Mouse (Mus musculus) embryonic facial prominence, embryonic 14.5 days (tissue): ENCODE data around the gene Mdn1. TPM values are rescaled to one million over a fixed set of nuclear protein-coding genes. Genes with fewer than 3 reads are reported as not detected.

Source experiments
- ATAC-seq: fragments of 200-750 bp; cut with Nextera tagmentation; 2 replicates; pipeline ENCODE4 v1.8.0; 2017; ENCODE audit warnings: low read depth, moderate number of reproducible peaks, moderate TSS enrichment
- DNase-seq: peaks from one replicate; pipeline ENCODE4 v3.0.0-alpha.2; 2015; ENCODE audit warnings: low spot score
- H3K27ac ChIP-seq: fragments of 300-500 bp; sonication (generic); replicated peaks from 2 replicates; pipeline ENCODE4 v1.5.1; 2014; ENCODE audit warnings: low read depth, mild to moderate bottlenecking, low read length, moderate library complexity
- H3K27me3 ChIP-seq: fragments of 300-500 bp; sonication (generic); replicated peaks from 2 replicates; pipeline ENCODE4 v1.6.1; 2014; ENCODE audit warnings: low read length; ENCODE audit not compliant: control insufficient read depth, insufficient read depth
- H3K36me3 ChIP-seq: fragments of 300-500 bp; sonication (generic); 2 replicates; pipeline ENCODE4 v1.6.1; 2014; ENCODE audit warnings: low read length, mixed read lengths; ENCODE audit not compliant: control insufficient read depth, insufficient read depth
- H3K4me1 ChIP-seq: fragments of 300-500 bp; sonication (generic); 2 replicates; pipeline ENCODE4 v1.6.1; 2014; ENCODE audit warnings: antibody characterized with exemption, low read length; ENCODE audit not compliant: control insufficient read depth, insufficient read depth
- H3K4me2 ChIP-seq: fragments of 300-500 bp; sonication (generic); 2 replicates; pipeline ENCODE4 v1.6.1; 2014; ENCODE audit warnings: low read depth, mild to moderate bottlenecking, low read length, moderate library complexity, mixed read lengths
- H3K4me3 ChIP-seq: fragments of 300-500 bp; sonication (generic); 2 replicates; pipeline ENCODE4 v1.5.1; 2014; ENCODE audit warnings: low read depth, mild to moderate bottlenecking, low read length
- H3K9ac ChIP-seq: fragments of 300-500 bp; sonication (generic); 2 replicates; pipeline ENCODE4 v1.6.1; 2014; ENCODE audit warnings: low read depth, mild to moderate bottlenecking, low read length, moderate library complexity, mixed read lengths
- H3K9me3 ChIP-seq: fragments of 300-500 bp; sonication (generic); 2 replicates; pipeline ENCODE4 v1.6.1; 2016; ENCODE audit warnings: low read length; ENCODE audit not compliant: control insufficient read depth
- WGBS: fragments of 180-500 bp; shearing (Covaris S2); extraction: QIAGEN DNeasy Blood & Tissue Kit; methylation state at CpG from one replicate; pipeline ENCODE4 v1.1.7; 2014; 5-methylcytosine and 5-hydroxymethylcytosine counted together
- polyA plus RNA-seq: library from polyadenylated mRNA; unstranded; fragments of >200 nt; fragmentation: Nextera tagmentation; extraction: Ambion mirVana; gene quantifications from 2 replicates; pipeline ENCODE4 v1.2.1, GENCODE M21; 2014

Mdn1 gene
- polyA plus RNA-seq, 1 experiment from 2014 or later, result 15.2 TPM

- H3K27me3 ChIP-seq, result no peaks in the 10 kb centered on the region
- DNase-seq (no peak), ATAC-seq (no peak)
- peaks cover 77% of the 10 kb centered on the region for H3K36me3 ChIP-seq
- no peak overlapping the region for H3K4me3 ChIP-seq
- 88% methylated on average over 2 of the region's 2 CpGs for WGBS
- H3K4me2 ChIP-seq, result no peak overlapping the region
- H3K4me1 ChIP-seq, result no peaks in the 10 kb centered on the region
- H3K9ac ChIP-seq, result no peak overlapping the region
- H3K9me3 ChIP-seq, result no peaks in the 10 kb centered on the region
- no peak overlapping the region for H3K27ac ChIP-seq
Measured at GRCm38 (mm10) chr4:32757430-32757829, 100.5 kb downstream of the Mdn1 start.

DNA sequence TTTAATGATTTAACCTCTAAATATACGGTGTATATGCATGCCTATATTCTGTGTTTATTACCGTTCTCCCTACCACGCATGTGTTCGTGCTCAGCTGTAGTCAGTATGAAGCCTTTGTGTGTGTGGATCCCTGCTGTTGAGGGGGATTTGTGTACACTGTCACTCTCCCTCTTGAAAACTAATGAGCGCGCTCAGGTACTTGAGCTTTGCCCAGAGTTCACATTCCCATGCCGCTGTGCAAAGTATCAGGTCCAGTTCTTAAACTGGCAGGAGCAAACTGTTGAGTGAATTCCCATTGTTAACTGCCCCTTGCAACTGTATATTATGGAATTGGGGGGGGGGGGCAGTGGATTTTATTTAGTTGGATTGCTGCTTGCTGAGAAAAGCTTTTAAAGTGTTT is 110.6 kb downstream of the Mdn1 start:
- H3K4me1 ChIP-seq, result no peaks in the 10 kb centered on the region
- H3K4me3 ChIP-seq, result no peak overlapping the region
- 91% methylated on average over 7 of the region's 7 CpGs for WGBS
- no peaks in the 10 kb centered on the region for H3K27me3 ChIP-seq
- H3K9me3 ChIP-seq, result no peaks in the 10 kb centered on the region
- H3K9ac ChIP-seq, result no peak overlapping the region
- no peak overlapping the region for H3K4me2 ChIP-seq
- H3K36me3 ChIP-seq, result peaks cover 84% of the 10 kb centered on the region
- DNase-seq (no peak), ATAC-seq (no peak)
- no peak overlapping the region for H3K27ac ChIP-seq

DNA sequence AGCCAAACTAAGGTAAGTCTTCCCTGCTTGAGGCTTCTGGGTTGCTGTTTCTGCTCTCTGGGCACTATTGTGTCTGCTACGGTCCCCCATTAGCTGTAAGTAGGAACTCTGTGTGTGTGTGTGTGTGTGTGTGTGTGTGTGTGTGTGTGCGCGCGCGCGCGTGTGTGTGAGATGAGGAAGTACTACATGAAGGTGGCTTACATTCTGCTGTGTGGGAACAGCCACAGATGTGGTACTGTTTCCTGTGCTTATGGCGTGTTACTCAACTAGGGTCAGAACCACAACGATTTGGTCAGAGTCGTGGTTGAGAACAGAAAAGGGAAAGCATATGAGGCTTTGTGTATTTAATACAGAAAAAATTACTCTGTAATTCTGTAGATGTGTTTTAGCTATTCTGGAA is 111.1 kb downstream of the Mdn1 start:
- no peak overlapping the region for H3K4me2 ChIP-seq
- H3K9ac ChIP-seq, result no peak overlapping the region
- no peaks in the 10 kb centered on the region for H3K9me3 ChIP-seq
- no peaks in the 10 kb centered on the region for H3K4me1 ChIP-seq
- ATAC-seq, result no peak
- 91% methylated on average over 10 of the region's 10 CpGs for WGBS
- H3K27me3 ChIP-seq, result no peaks in the 10 kb centered on the region
- peaks cover 84% of the 10 kb centered on the region for H3K36me3 ChIP-seq
- no peak for DNase-seq
- no peak overlapping the region for H3K27ac ChIP-seq
- H3K4me3 ChIP-seq, result no peak overlapping the region

DNA sequence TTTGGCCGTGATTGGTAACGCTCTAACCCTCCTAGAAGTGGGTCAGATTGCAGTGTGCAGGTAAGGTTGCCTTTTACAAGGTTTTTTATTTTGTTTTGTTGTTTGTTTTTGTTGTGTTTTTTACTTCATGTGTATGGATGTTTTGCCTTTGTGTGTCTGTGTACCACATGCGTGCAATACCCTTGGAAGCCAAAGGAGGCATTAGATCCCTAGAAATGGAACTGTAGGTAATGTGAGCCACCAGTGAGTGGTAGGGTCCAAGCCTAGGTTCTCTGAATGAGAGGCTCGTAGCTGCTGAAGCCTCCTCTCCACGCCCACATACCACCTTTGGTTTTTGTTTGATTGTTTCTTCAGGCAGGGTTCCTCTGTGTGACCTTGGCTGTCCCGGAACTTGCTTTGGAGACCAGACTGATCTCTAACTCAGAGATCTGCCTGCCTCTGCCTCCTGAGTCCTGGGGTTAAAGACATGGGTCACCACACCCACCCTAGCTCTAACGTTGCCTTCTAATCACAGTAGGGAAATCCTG is 113.4 kb downstream of the Mdn1 start:
- no peaks in the 10 kb centered on the region for H3K9me3 ChIP-seq
- ATAC-seq, result no peak
- H3K9ac ChIP-seq, result no peak overlapping the region
- no peak overlapping the region for H3K27ac ChIP-seq
- no peaks in the 10 kb centered on the region for H3K27me3 ChIP-seq
- no peak for DNase-seq
- H3K4me1 ChIP-seq, result no peaks in the 10 kb centered on the region
- H3K4me2 ChIP-seq, result no peak overlapping the region
- H3K4me3 ChIP-seq, result no peak overlapping the region
- WGBS, result 91% methylated on average over 7 of the region's 7 CpGs
- peaks cover 86% of the 10 kb centered on the region for H3K36me3 ChIP-seq

DNA sequence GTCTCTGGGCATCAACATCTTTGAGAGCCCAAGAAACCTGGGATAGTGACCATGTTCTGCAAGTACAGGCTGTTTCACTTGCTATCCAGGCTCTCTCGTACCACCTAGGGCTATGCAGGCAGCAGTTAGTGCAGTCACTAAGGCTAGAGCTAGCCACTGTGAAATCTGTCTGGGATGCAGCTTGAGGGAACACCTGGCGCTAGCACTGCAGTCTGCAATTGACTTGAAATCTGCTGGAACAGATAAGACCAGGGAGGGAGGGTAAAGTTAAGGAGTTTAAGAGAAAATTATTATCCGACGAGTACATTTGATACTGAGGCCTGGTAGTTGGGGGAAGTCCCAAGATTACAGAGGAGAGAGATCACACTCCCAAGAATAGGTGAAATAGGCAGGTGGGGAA is 123.1 kb downstream of the Mdn1 start:
- Histone ChIP-seq H3K4me1 (no peaks in the 10 kb centered on the region), H3K27ac (no peak overlapping the region), H3K27me3 (no peaks in the 10 kb centered on the region), H3K9ac (no peak overlapping the region), H3K4me3 (no peak overlapping the region), H3K9me3 (no peaks in the 10 kb centered on the region), H3K36me3 (peaks cover 20% of the 10 kb centered on the region), H3K4me2 (no peak overlapping the region)
- ATAC-seq (no peak), DNase-seq (no peak)
- WGBS, result 95% methylated on average over 4 of the region's 4 CpGs

- H3K4me3 ChIP-seq, result no peak overlapping the region
- H3K9me3 ChIP-seq, result no peaks in the 10 kb centered on the region
- DNase-seq (no peak), ATAC-seq (no peak)
- H3K4me1 ChIP-seq, result no peaks in the 10 kb centered on the region
- no peak overlapping the region for H3K4me2 ChIP-seq
- no peaks in the 10 kb centered on the region for H3K27me3 ChIP-seq
- no peak overlapping the region for H3K27ac ChIP-seq
- 83% methylated on average over 1 of the region's 1 CpGs for WGBS
- no peaks in the 10 kb centered on the region for H3K36me3 ChIP-seq
- no peak overlapping the region for H3K9ac ChIP-seq
Measured at GRCm38 (mm10) chr4:32787110-32787509, 130.2 kb downstream of the Mdn1 start.

- Histone ChIP-seq H3K4me1 (no peaks in the 10 kb centered on the region), H3K27me3 (no peaks in the 10 kb centered on the region), H3K36me3 (no peaks in the 10 kb centered on the region), H3K4me2 (no peak overlapping the region), H3K4me3 (no peak overlapping the region), H3K9ac (no peak overlapping the region), H3K27ac (no peak overlapping the region), H3K9me3 (no peaks in the 10 kb centered on the region)
- WGBS, result 85% methylated on average over 4 of the region's 4 CpGs
- DNase-seq (no peak), ATAC-seq (no peak)
Measured at GRCm38 (mm10) chr4:32789020-32789419, 132.1 kb downstream of the Mdn1 start.

DNA sequence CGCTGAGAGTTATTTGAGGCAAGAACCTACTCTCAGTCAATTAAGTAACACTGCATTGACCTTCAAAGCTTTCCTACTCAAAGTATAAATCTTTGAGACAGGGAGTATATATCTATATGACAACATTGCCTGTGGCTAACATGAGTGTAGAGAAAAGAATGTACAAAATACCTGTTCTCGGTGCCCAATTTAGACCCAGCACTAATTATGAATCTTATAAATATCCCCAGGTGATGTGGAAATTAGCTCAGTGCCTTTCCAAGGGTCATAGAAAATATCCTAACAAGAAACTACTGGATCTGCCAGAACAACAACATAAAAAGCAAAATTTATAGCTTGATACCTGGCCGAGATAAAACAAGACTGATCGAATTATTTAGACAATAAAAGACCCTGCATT is 142.1 kb downstream of the Mdn1 start:
- DNase-seq (no peak), ATAC-seq (no peak)
- Histone ChIP-seq H3K27ac (no peak overlapping the region), H3K9me3 (no peaks in the 10 kb centered on the region), H3K27me3 (no peaks in the 10 kb centered on the region), H3K9ac (no peak overlapping the region), H3K4me2 (no peak overlapping the region), H3K4me1 (peaks cover 6% of the 10 kb centered on the region; the same call in 1 of the 2 replicates), H3K36me3 (0 out of 2 replicates have a peak, but pooled peaks cover 7% of the 10 kb centered on the region), H3K4me3 (no peak overlapping the region)
- WGBS, result 93% methylated on average over 4 of the region's 4 CpGs

GRCm38 (mm10) chr4:32799966-32800576 is 143.2 kb downstream of the Mdn1 start, which contains the start of gene Lyrm2:
TSS of gene Lyrm2 (plus strand) at chr4:32800253.
- under 1% methylated on average over 44 of the region's 53 CpGs for WGBS

More at GRCm38 (mm10) chr4:32799966-32800576, 143.2 kb downstream of the Mdn1 start, which contains the start of gene Lyrm2:
- ATAC-seq, result peak; percentile 91
- H3K9ac ChIP-seq, result peak within 1 kb of the TSS; percentile 89
- peak; percentile 91 for DNase-seq
- peaks cover 6% of the 10 kb centered on the region; the same call in 1 of the 2 replicates for H3K4me1 ChIP-seq
- H3K4me2 ChIP-seq, result peak within 1 kb of the TSS; percentile 57
- H3K27ac ChIP-seq, result peak within 1 kb of the TSS; percentile 98
- H3K9me3 ChIP-seq, result no peaks in the 10 kb centered on the region
- 0 out of 2 replicates have a peak, but pooled peaks cover 7% of the 10 kb centered on the region for H3K36me3 ChIP-seq
- peak within 1 kb of the TSS; percentile 75 for H3K4me3 ChIP-seq
- H3K27me3 ChIP-seq, result no peaks in the 10 kb centered on the region
